Mouse (Mus musculus) neural tube, embryonic 11.5 days (tissue): ENCODE data around the gene 4930480E11Rik. TPM values are rescaled to one million over a fixed set of nuclear protein-coding genes. Genes with fewer than 3 reads are reported as not detected.
"Not testable (repeated sequence)": the region's sequence is repeated elsewhere in the genome, so short reads cannot be mapped to it uniquely, and the experiment has no call there.

Experiments
- ATAC-seq: fragments of 200-750 bp; cut with Nextera tagmentation; 2 replicates; pipeline ENCODE4 v1.8.0; 2017; ENCODE audit warnings: moderate number of reproducible peaks, mild to moderate bottlenecking, moderate TSS enrichment, moderate library complexity; ENCODE audit not compliant: insufficient read depth, low FRiP score, low TSS enrichment
- DNase-seq: peaks from one replicate; pipeline ENCODE4 v3.0.0-alpha.2; 2015; ENCODE audit warnings: low spot score
- H3K27ac ChIP-seq: fragments of 300-500 bp; sonication (generic); 2 replicates; pipeline ENCODE4 v1.5.1; 2014; ENCODE audit warnings: low read depth, mild to moderate bottlenecking, low read length
- H3K27me3 ChIP-seq: fragments of 300-500 bp; sonication (generic); 2 replicates; pipeline ENCODE4 v1.6.1; 2014; ENCODE audit warnings: mild to moderate bottlenecking, low read length, mixed read lengths; ENCODE audit not compliant: control insufficient read depth, insufficient read depth
- H3K36me3 ChIP-seq: fragments of 300-500 bp; sonication (generic); 2 replicates; pipeline ENCODE4 v1.6.1; 2014; ENCODE audit warnings: mild to moderate bottlenecking, low read length, moderate library complexity, mixed read lengths; ENCODE audit not compliant: control insufficient read depth, insufficient read depth
- H3K4me1 ChIP-seq: fragments of 300-500 bp; sonication (generic); 2 replicates; pipeline ENCODE4 v1.6.1; 2014; ENCODE audit warnings: low read length, mixed read lengths; ENCODE audit not compliant: control insufficient read depth, insufficient read depth
- H3K4me2 ChIP-seq: fragments of 300-500 bp; sonication (generic); 2 replicates; pipeline ENCODE4 v1.6.1; 2014; ENCODE audit warnings: low read depth, mild to moderate bottlenecking, moderate library complexity
- H3K4me3 ChIP-seq: fragments of 300-500 bp; sonication (generic); 2 replicates; pipeline ENCODE4 v1.5.1; 2014; ENCODE audit warnings: low read depth, low read length
- H3K9ac ChIP-seq: fragments of 300-500 bp; sonication (generic); 2 replicates; pipeline ENCODE4 v1.6.1; 2014; ENCODE audit warnings: mild to moderate bottlenecking, low read length
- H3K9me3 ChIP-seq: fragments of 300-500 bp; sonication (generic); 2 replicates; pipeline ENCODE4 v1.6.1; 2016; ENCODE audit warnings: low read length; ENCODE audit not compliant: control insufficient read depth
- WGBS: fragments of 180-500 bp; shearing (Covaris S2); extraction: QIAGEN DNeasy Blood & Tissue Kit; methylation state at CpG from one replicate; pipeline ENCODE4 v1.1.7; 2014; 5-methylcytosine and 5-hydroxymethylcytosine counted together
- polyA plus RNA-seq: library from polyadenylated mRNA; unstranded; fragments of >200 nt; fragmentation: Nextera tagmentation; extraction: Ambion mirVana; gene quantifications from 2 replicates; pipeline ENCODE4 v1.2.1, GENCODE M21; 2014

4930480E11Rik gene
- not detected in 2 replicates for polyA plus RNA-seq

GRCm38 (mm10) chrX:78369343-78369742, at the start of gene 4930480E11Rik:
4930480E11Rik (plus strand) TSS chrX:78369643.
- no peak within 1 kb of the TSS for H3K4me3 ChIP-seq
- H3K27ac ChIP-seq = no peak within 1 kb of the TSS
- no peak for DNase-seq
- H3K36me3 ChIP-seq = no peaks in the 10 kb centered on the region
- no peaks in the 10 kb centered on the region for H3K27me3 ChIP-seq
- H3K4me1 ChIP-seq = no peaks in the 10 kb centered on the region
- H3K9me3 ChIP-seq = no peaks in the 10 kb centered on the region
- WGBS = 57% methylated on average over 1 of the region's 1 CpGs
- H3K4me2 ChIP-seq = no peak within 1 kb of the TSS
- H3K9ac ChIP-seq = no peak within 1 kb of the TSS
- ATAC-seq = no peak

- WGBS = 82% methylated on average over 2 of the region's 2 CpGs
- H3K9ac ChIP-seq, H3K27ac ChIP-seq, H3K4me2 ChIP-seq, H3K9me3 ChIP-seq, H3K4me1 ChIP-seq, ATAC-seq, DNase-seq, H3K4me3 ChIP-seq, H3K27me3 ChIP-seq, H3K36me3 ChIP-seq: not testable (repeated sequence)
Observed at GRCm38 (mm10) chrX:78403346-78403745, 33.9 kb downstream of the 4930480E11Rik start.

Other genes with a start within 250 kb of the 4930480E11Rik start
- not detected in 2 replicates for gene Gm5938, start 244.2 kb upstream of the 4930480E11Rik start, polyA plus RNA-seq
- not detected in 2 replicates for gene Obp1b, start 182.9 kb upstream of the 4930480E11Rik start, polyA plus RNA-seq
- gene Gm14743, start 123.7 kb upstream of the 4930480E11Rik start, polyA plus RNA-seq = not detected in 2 replicates
- gene Prrg1, start 214.3 kb downstream of the 4930480E11Rik start, polyA plus RNA-seq = 6.9 and 8.1 TPM in 2 replicates